8 mouse cellular contexts compared by ENCODE assay signal in genomic region chr5:96267017-96267702, GRCm38 (mm10). TPM values are rescaled to one million over a fixed set of nuclear protein-coding genes. Genes with fewer than 3 reads are reported as not detected.
DNase-seq lines count a peak whose midpoint lies in the region; ATAC-seq and TF ChIP-seq lines count a peak whose summit lies in the region.

No protein-coding gene starts in this region.

- H3K4me3 ChIP-seq in C2C12 (ENCODE audit: insufficient read depth, poor library complexity, severe bottlenecking) = no peak overlapping the region
- no peak overlapping the region for H3K4me3 ChIP-seq in lung, adult 2 months (replicated peaks; ENCODE audit: extremely low read depth, low read depth, low read length)

- H3K36me3 ChIP-seq in C2C12 (ENCODE audit: control insufficient read depth, insufficient read depth) = peaks cover 14% of the 10 kb centered on the region

- DNase-seq in MN1 (ENCODE audit: low spot score) = peak; percentile 44
- DNase-seq in cerebellum, postnatal 25 days = peak; percentile 49 to 78
- DNase-seq in gastrocnemius, adult 8-10 months (ENCODE audit: low spot score in 2 of 2) = peak; percentile 10 to 17
- peak; percentile 78 for DNase-seq in kidney, postnatal 14 days
- DNase-seq in lung, adult 2 months = peak; percentile 51
- DNase-seq in ovary, postnatal 14 days (ENCODE audit: low spot score) = peak; percentile 42

- no peaks in the 10 kb centered on the region for H3K4me1 ChIP-seq in lung, adult 2 months (ENCODE audit: control insufficient read depth, insufficient read depth, low read length)

- no peak overlapping the region for H3ac ChIP-seq in C2C12 (ENCODE audit: control insufficient read depth, insufficient read length, low read depth)

- no peaks in the 10 kb centered on the region for H3K79me3 ChIP-seq in C2C12 (ENCODE audit: low read depth)

- no peak for ATAC-seq in erythroblast, adult 5-6 weeks (replicated peaks; ENCODE audit: low FRiP score, poor library complexity, severe bottlenecking)

- peak; percentile 10 for TF ChIP-seq CTCF in C2C12 (IDR thresholded peaks at IDR 0.05; ENCODE audit: control insufficient read depth, insufficient read depth, insufficient read length)
- no peak for TF ChIP-seq CTCF in lung, adult 2 months (IDR thresholded peaks at IDR 0.05; ENCODE audit: insufficient read depth, low read length)

- TF ChIP-seq POLR2A in lung, adult 2 months (IDR thresholded peaks at IDR 0.05; ENCODE audit: borderline replicate concordance, extremely low read depth, low read depth, low read length) = no peak

- H3K79me2 ChIP-seq in C2C12 (ENCODE audit: control insufficient read depth, insufficient read depth) = no peaks in the 10 kb centered on the region

- no peaks in the 10 kb centered on the region for H3K27me3 ChIP-seq in C2C12 (ENCODE audit: control insufficient read depth, insufficient read depth, insufficient read length)

- WGBS in lung, adult 2 months = 61% methylated on average over 3 of the region's 3 CpGs

TF ChIP-seq in C2C12, 6 proteins besides CTCF, POLR2A, EP300 and RAD21:
- no peak for TF ChIP-seq CEBPB (IDR thresholded peaks at IDR 0.05; ENCODE audit: low read depth)
- no peak for TF ChIP-seq MYOG (IDR thresholded peaks at IDR 0.05; ENCODE audit: control insufficient read depth, extremely low read depth, insufficient read length)
- no peak for TF ChIP-seq USF1 (IDR thresholded peaks at IDR 0.05; ENCODE audit: low read depth)
- no peak for TF ChIP-seq FOSL1 (IDR thresholded peaks at IDR 0.05; ENCODE audit: insufficient read depth, low read length, poor library complexity, severe bottlenecking)
- TF ChIP-seq MAX (IDR thresholded peaks at IDR 0.05) = no peak
- no peak for TF ChIP-seq MYOD1 (IDR thresholded peaks at IDR 0.05; ENCODE audit: control insufficient read depth, insufficient read length, low read depth)

RNA-seq across cellular contexts. Expression of gene Mrpl1, which starts 57.9 kb away (rescaled TPM):
- 5.7 TPM for polyA plus RNA-seq in C2C12 (2012; fragmentation: generic; extraction: Trizol)
- total RNA-seq in gastrocnemius, adult 8-10 months (2022) = 10 to 100 TPM; 21.1 to 25.7 (median 22.2) TPM
- 1.4 and 2.0 TPM in 2 replicates for polyA plus RNA-seq in lung, adult 2 months (2012; rRNA removed)
- total RNA-seq in erythroblast, adult 5-6 weeks (2015; ENCODE audit: low replicate concordance) = 5.0 and 7.1 TPM in 2 replicates
- total RNA-seq in erythroblast, adult 5-6 weeks (2017; ENCODE audit: low replicate concordance) = 6.8 and 15.6 TPM in 2 replicates

Comparison
In these comparisons a context has a peak if more than half of its experiments do, and no peak if none do; other contexts are left out.
1. DNase-seq: peak in every context shown above with its lines; median percentile 78 in kidney, postnatal 14 days; 64 in cerebellum, postnatal 25 days; 51 in lung, adult 2 months; 44 in MN1; 42 in ovary, postnatal 14 days; 14 in gastrocnemius, adult 8-10 months.